Mouse (Mus musculus) intestine, postnatal 0 days (tissue): ENCODE data around the gene Tmem140. TPM values are rescaled to one million over a fixed set of nuclear protein-coding genes. Genes with fewer than 3 reads are reported as not detected.

Experiments used
- ATAC-seq: fragments of 200-750 bp; cut with Nextera tagmentation; 2 replicates; pipeline ENCODE4 v1.8.0; 2017; ENCODE audit warnings: mild to moderate bottlenecking, moderate TSS enrichment, moderate library complexity
- H3K27ac ChIP-seq: fragments of 300-500 bp; sonication (generic); 2 replicates; pipeline ENCODE4 v1.5.1; 2014; ENCODE audit warnings: mild to moderate bottlenecking, low read depth, low read length, moderate library complexity
- H3K27me3 ChIP-seq: fragments of 300-500 bp; sonication (generic); replicated peaks from 2 replicates; pipeline ENCODE4 v1.6.1; 2014; ENCODE audit warnings: low read length, mixed read lengths; ENCODE audit not compliant: control insufficient read depth, insufficient read depth
- H3K36me3 ChIP-seq: fragments of 300-500 bp; sonication (generic); 2 replicates; pipeline ENCODE4 v1.6.1; 2014; ENCODE audit warnings: mild to moderate bottlenecking, moderate library complexity; ENCODE audit not compliant: control insufficient read depth, insufficient read depth
- H3K4me1 ChIP-seq: fragments of 300-500 bp; sonication (generic); replicated peaks from 2 replicates; pipeline ENCODE4 v1.6.1; 2014; ENCODE audit warnings: antibody characterized with exemption, low read length, mixed read lengths; ENCODE audit not compliant: control insufficient read depth, insufficient read depth
- H3K4me2 ChIP-seq: fragments of 300-500 bp; sonication (generic); replicated peaks from 2 replicates; pipeline ENCODE4 v1.6.1; 2014; ENCODE audit warnings: low read depth, mild to moderate bottlenecking, moderate library complexity
- H3K4me3 ChIP-seq: fragments of 300-500 bp; sonication (generic); 2 replicates; pipeline ENCODE4 v1.5.1; 2014; ENCODE audit warnings: low read depth, low read length
- H3K9ac ChIP-seq: fragments of 300-500 bp; sonication (generic); 2 replicates; pipeline ENCODE4 v1.6.1; 2014; ENCODE audit warnings: mild to moderate bottlenecking, low read depth, low read length
- H3K9me3 ChIP-seq: fragments of 300-500 bp; sonication (generic); 2 replicates; pipeline ENCODE4 v1.6.1; 2016; ENCODE audit warnings: mixed run types; ENCODE audit not compliant: control insufficient read depth
- CTCF ChIP-seq: sonication (generic); IDR thresholded peaks from 2 replicates; pipeline ENCODE4 v1.5.1; 2016; ENCODE audit warnings: low read depth, mild to moderate bottlenecking, control low read depth, antibody characterized with exemption, moderate library complexity
- WGBS: fragments of 180-500 bp; shearing (Covaris S2); extraction: QIAGEN DNeasy Blood & Tissue Kit; methylation state at CpG from one replicate; pipeline ENCODE4 v1.1.7; 2014; 5-methylcytosine and 5-hydroxymethylcytosine counted together
- polyA plus RNA-seq: library from polyadenylated mRNA; unstranded; fragments of >200 nt; fragmentation: Nextera tagmentation; extraction: Ambion mirVana; gene quantifications from 2 replicates; pipeline ENCODE4 v1.2.1, GENCODE M21; 2015

Tmem140 gene
- polyA plus RNA-seq, 1 experiment from 2014 or later, result 25.0 TPM

GRCm38 (mm10) chr6:34865213-34865612 is 2.3 kb downstream of the Tmem140 start:
- WGBS, result 54% methylated on average over 5 of the region's 5 CpGs
- ATAC-seq, result no peak
- no peak overlapping the region for H3K4me3 ChIP-seq

DNA sequence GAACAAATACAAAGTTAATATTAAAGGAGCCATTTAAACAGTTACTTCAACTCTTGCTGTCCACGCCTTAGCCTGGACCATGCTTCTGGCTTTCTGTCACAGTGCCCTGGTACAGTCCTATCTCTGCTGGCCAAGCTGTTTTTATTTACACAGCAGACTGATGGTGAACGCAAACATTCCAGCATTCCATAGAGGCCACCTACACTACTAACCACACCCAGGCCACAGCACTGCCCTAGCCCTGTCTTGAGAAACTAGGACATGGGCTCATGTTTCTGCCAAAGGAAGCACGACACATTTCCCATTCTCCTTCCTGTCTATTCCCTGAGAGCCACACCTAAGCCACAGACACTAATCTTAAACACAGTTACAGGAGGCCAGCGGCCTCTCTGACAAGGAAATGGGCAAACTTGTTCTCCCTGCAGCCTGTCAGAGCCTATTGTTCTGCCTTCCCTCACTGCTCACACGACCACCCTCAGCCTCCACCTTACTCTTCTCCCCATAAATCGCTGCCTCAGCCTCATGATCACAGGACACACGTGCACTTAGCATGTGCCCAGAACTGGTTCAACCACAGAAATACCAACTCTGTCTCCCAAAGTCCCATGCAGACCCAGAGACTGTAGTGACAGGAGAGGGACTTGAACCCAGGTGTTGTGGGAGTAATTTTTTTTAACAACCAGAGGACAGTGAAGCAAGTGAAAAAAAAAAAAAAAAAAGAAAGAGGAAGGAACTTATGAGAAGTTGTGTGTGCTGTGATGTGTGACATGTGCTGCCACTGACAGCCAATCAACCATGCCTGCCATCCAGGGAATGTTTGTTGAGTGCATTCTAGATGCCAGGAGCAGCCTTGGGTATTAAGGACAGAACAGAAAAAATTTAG is 3.0 kb downstream of the Tmem140 start:
- Histone ChIP-seq H3K36me3 (no peaks in the 10 kb centered on the region), H3K9ac (0 out of 2 replicates have a peak overlapping the region, but pooled peaks have one; percentile 8), H3K4me3 (no peak overlapping the region), H3K4me1 (no peaks in the 10 kb centered on the region; the same call in 1 of the 2 replicates), H3K27ac (peak overlapping the region; percentile 73), H3K4me2 (no peak overlapping the region), H3K9me3 (no peaks in the 10 kb centered on the region), H3K27me3 (no peaks in the 10 kb centered on the region)
- ATAC-seq, result peak; percentile 64
- TF ChIP-seq CTCF, result no peak
- WGBS, result 32% methylated on average over 7 of the region's 7 CpGs

More at GRCm38 (mm10) chr6:34865213-34865612, 2.3 kb downstream of the Tmem140 start:
- no peak overlapping the region for H3K9ac ChIP-seq
- H3K9me3 ChIP-seq, result no peaks in the 10 kb centered on the region
- H3K27ac ChIP-seq, result peak overlapping the region; percentile 73
- H3K4me1 ChIP-seq, result no peaks in the 10 kb centered on the region; the same call in 1 of the 2 replicates
- peak overlapping the region; percentile 1; the same call in 1 of the 2 replicates for H3K4me2 ChIP-seq
- no peaks in the 10 kb centered on the region for H3K27me3 ChIP-seq
- no peak for TF ChIP-seq CTCF
- no peaks in the 10 kb centered on the region for H3K36me3 ChIP-seq

- Histone ChIP-seq H3K4me1 (no peaks in the 10 kb centered on the region; the same call in 1 of the 2 replicates), H3K9me3 (no peaks in the 10 kb centered on the region), H3K4me2 (no peak overlapping the region), H3K36me3 (no peaks in the 10 kb centered on the region), H3K4me3 (no peak overlapping the region), H3K27me3 (no peaks in the 10 kb centered on the region), H3K9ac (no peak overlapping the region), H3K27ac (no peak overlapping the region)
- TF ChIP-seq CTCF, result no peak
- ATAC-seq, result no peak
- WGBS, result 80% methylated on average over 8 of the region's 8 CpGs
Observed at GRCm38 (mm10) chr6:34866786-34867185, 3.8 kb downstream of the Tmem140 start.

GRCm38 (mm10) chr6:34867301-34867994 is 4.5 kb downstream of the Tmem140 start:
- no peak for ATAC-seq
- TF ChIP-seq CTCF, result no peak
- Histone ChIP-seq H3K9me3 (no peaks in the 10 kb centered on the region), H3K4me2 (no peak overlapping the region), H3K36me3 (0 out of 2 replicates have a peak, but pooled peaks cover 4% of the 10 kb centered on the region), H3K4me3 (no peak overlapping the region), H3K4me1 (no peaks in the 10 kb centered on the region; the same call in 1 of the 2 replicates), H3K27me3 (no peaks in the 10 kb centered on the region), H3K9ac (no peak overlapping the region), H3K27ac (no peak overlapping the region; the same call in 1 of the 2 replicates)
- WGBS, result 68% methylated on average over 16 of the region's 16 CpGs

- Histone ChIP-seq H3K4me3 (no peak overlapping the region), H3K9me3 (no peaks in the 10 kb centered on the region), H3K4me2 (no peak overlapping the region), H3K4me1 (no peaks in the 10 kb centered on the region; the same call in 1 of the 2 replicates), H3K36me3 (peaks cover 8% of the 10 kb centered on the region; the same call in 1 of the 2 replicates), H3K9ac (no peak overlapping the region), H3K27me3 (no peaks in the 10 kb centered on the region), H3K27ac (0 out of 2 replicates have a peak overlapping the region, but pooled peaks have one; percentile 50)
- no peak for ATAC-seq
- WGBS, result 67% methylated on average over 10 of the region's 10 CpGs
- TF ChIP-seq CTCF, result no peak
Observed at GRCm38 (mm10) chr6:34867995-34868350, 5.0 kb downstream of the Tmem140 start.
